Mouse (Mus musculus): ENCODE results near the gene Crocc2.
"Not testable (repeated sequence)": the region's sequence is repeated elsewhere in the genome, so short reads cannot be mapped to it uniquely, and the experiment has no call there.

Crocc2 gene

GRCm38 (mm10) chr1:93162588-93162987 is 5.9 kb upstream of the Crocc2 start:
- no peak for DNase-seq

DNA sequence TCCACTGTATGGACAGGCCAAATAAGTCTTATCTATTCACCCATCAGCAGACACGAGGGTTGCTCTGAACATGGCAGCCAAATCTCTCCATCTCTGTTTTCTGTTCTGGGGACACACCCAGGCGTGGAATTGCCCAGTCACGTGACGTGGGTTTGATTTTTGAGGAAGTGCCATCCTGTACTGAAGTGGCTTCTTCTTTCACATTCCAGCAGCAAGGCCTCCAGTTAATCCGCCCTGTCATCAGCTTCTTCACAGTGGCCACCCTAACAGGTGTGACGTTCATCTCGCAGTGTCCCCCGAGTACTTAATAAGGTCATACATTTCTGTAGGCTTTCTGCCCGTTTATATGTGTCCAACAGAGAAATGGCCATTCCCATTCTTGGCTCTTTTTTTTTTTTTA is 3.1 kb upstream of the Crocc2 start:
- no peak for DNase-seq

DNA sequence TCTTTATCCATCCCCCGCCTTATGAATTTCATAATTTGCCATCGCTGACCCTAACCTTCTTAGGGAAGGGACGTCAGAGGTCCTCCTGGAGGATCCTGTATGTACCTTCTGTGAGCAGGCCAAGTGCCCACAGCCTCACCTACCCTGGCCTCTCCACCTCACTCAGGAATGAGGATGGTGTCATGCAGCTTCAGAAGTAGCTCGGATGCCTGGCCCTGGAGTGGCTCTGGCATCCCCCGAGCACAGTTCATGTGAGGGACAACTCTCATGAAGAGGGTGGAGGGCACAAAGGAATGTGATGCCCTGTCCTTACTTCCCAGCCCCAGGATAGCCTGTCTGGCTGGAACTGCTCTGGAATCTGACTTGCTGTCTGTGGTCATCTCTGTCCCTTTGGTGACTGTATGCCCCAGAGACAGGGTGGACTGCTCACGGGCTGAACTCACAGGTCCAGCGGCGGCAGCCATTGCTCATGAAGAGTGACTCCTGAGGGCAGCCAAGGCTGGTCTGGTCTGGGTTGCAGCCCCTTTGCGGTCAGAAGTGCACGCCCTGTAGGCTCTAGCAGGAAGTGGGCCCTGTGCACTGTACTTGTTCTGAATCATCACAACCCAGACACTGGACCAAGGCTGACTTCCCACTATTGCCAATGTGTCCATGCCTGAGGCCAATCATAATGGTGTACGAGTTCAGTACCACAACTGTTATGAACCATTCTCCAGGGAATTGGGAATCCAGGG is 2.0 kb upstream of the Crocc2 start:
- no peak for DNase-seq

DNA sequence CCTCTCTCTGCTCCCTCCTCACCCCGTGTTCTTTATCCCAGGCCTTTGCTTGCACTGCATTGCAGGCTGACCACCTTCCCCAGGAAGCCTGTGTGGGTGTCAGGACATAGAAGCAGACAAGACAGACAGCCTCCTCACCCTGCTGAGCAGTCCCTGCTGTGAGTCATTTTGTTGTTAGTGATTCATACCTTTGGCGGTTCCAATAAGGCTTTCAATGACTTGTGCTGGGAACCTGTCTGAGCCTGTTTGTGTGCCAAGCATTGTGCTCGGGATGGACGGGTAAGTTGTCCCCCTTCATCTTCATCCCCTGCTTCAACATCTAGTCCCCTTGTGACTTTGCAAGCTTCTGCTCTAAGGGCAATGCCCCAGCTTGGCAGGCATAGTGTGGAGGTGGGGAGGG is 5.1 kb downstream of the Crocc2 start:
- no peak for DNase-seq

DNA sequence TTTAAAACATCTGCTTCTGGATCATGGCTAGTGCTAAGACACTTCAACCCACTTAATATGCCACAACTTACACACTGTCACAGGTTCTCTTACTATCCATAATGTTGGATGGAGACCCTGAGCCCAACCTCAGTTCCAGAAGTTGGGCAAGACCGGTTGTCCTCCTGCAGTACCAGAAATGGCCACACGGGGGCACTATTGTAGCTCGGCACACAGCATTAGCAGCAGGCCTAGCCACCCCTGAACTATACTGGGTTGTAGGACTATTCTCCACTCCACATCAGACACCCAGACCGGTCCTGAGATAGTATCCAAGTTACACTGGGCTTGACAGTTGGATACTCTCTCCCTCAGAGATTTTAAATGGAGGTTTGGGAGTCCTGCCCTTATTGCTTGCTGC is 5.9 kb downstream of the Crocc2 start:
- DNase-seq = peak; percentile 63

GRCm38 (mm10) chr1:93175849-93176248 is 7.3 kb downstream of the Crocc2 start:
- no peak for DNase-seq

GRCm38 (mm10) chr1:93176525-93177332 is 8.2 kb downstream of the Crocc2 start:
- DNase-seq = no peak

- DNase-seq = no peak
These were observed 13.8 kb downstream of the Crocc2 start for GRCm38 (mm10) chr1:93182281-93182680.

DNA sequence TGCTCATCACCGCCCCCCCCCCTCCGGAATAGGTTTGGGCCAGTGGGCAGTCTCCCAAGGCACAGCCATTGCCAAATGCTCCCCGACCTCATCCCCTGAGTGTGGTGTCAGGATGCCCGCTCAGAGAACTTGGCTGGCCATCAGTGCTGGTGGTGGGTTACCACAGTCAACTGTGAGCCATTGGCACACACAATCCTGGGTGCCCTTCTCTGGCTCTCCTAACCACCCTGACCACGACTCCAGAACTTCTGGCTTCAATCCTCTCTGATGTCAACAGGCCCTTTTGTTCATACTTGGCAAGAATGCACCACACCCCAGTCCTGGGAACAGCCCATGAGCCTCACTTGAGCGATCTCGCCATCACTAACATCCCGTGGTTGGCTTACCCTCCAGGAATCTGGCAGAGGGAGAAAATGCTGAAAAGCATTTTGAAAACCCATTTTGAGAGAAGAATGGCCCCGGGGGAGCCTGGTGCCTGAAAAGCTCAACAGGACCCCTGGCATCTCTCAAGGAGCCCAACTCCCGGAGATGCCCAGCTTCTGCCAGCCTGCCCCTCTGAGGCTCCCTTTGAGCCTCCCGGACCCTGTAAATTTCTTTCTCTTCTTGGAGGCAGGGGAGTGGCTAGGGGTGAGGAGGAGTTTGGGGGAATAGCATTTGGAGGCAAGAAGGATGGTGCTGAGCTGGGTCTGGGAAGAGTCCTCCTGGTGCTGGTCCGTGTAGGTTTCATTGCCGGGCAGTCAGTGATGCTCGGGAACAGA is 15.7 kb downstream of the Crocc2 start:
- DNase-seq = no peak

DNA sequence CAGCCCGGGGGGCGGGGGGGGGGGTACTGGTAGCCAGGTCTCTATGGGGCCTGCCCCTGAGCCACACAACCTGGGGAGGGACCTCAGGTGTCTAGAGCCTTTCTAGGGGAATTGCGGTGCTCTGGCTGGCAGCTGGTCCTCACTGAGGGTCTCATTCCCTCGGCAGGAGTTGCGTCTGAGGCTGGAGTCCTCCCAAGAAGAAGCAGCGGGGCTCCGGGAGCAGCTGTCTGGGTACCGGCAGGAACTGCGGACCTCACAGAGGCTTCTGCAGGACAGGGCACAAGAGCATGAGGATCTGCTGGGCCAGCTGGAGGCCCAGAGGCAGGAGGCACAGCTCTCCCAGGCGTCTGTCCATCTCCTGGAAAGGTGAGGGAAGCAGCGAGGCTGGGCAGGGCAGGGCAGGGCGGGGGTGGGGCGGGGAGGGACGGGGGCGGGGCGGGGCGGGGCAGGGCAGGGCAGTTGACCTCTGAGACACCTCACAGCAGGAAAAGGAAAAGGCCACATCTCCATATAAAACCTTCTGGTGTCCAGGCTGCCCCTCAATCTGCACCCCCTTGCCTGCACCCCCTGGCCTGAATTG is 22.3 kb downstream of the Crocc2 start:
- DNase-seq = no peak

GRCm38 (mm10) chr1:93194961-93195360 is 26.4 kb downstream of the Crocc2 start:
- no peak for DNase-seq

DNA sequence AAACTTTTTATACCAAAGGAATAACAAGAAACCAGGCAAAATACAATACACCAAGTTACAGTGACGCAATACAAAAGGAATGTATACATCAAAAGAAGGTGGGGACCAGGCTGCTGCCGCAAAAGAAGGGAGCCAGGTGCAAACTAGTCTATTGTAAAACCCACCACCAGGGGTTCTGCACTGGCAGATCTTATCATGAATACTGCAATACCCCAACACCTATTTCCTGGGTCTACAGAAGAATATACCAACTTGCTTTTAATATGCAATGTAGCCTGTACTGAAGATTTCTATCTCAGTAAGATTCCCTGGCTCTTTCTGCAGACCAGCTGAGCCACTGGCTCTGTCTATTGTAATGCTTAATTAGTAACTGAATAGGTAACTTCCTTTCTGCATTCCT is 28.9 kb downstream of the Crocc2 start:
- not testable (repeated sequence) for DNase-seq

DNA sequence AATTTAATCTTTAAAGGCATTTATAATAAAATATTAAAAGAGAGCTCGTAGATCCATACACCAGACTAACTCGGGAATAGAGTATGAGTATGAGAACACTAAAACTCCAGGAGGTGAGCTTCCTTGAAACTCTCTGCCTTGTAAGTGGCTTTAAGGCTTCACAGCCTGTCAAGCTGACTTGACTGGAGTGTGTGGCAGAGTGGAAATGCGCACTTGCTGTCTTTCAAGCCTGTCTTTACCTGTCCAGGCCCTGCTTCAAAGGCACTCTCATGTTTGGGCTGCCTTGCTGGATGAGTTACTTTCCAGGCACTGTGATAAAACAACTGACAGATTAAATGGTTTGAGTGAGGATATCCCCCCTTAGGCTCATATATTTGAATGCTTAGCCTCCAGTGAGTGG is 29.4 kb downstream of the Crocc2 start:
- DNase-seq = no peak

DNA sequence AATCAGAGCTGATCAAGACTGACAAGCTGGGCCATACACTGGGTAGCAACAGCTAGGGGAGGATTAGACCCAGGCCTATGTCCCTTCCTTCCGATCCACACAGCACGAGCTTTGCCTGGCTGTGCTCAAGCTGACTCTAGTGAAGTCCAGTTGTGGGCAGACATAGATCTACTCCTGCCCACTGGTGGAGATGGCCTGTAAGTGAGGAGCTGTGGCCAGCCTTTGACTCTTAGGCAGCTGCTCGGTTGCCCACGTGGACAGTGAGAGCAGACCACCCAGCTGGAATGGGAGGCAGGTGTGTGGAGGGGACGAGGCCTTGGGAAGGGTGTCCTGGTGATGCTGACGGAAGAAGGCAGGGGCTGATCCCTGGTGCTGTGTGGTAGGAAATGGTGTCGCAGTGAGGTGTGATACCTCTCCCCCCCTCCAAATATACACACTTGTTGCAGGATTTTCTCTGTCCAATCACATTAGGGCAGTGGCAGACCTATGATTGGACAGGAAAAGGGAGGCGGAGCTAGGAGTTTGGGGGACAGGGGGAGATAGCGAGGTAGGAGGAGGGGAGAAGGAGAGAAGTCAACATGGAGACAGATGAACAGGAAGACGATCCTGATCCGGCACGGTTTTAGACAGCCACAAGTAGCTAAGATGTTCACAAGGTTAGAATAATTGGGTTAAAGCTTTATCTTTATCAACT is 37.9 kb downstream of the Crocc2 start:
- no peak for DNase-seq

- no peak for DNase-seq
These were observed 39.1 kb downstream of the Crocc2 start for GRCm38 (mm10) chr1:93207536-93208064.

- DNase-seq = no peak
These were observed 41.7 kb downstream of the Crocc2 start for GRCm38 (mm10) chr1:93210213-93210641.

DNA sequence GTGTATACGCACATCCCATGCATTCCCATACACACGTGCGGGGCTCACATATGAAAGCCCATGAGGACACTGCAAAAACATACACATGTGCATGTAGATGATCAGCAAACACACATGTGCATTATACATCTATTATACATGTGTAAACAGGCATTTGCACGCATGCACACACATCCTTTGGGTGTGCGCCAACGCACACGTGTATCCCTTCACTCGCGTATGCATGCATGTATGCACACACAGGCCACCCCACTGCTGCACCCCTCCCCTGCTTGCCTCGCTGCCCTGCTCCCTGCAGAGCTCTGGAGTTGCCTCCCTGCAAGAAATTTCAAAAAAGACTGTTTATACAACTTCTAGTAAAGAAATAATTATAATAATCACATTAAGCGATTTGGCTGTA is 42.5 kb downstream of the Crocc2 start:
- DNase-seq = no peak

DNA sequence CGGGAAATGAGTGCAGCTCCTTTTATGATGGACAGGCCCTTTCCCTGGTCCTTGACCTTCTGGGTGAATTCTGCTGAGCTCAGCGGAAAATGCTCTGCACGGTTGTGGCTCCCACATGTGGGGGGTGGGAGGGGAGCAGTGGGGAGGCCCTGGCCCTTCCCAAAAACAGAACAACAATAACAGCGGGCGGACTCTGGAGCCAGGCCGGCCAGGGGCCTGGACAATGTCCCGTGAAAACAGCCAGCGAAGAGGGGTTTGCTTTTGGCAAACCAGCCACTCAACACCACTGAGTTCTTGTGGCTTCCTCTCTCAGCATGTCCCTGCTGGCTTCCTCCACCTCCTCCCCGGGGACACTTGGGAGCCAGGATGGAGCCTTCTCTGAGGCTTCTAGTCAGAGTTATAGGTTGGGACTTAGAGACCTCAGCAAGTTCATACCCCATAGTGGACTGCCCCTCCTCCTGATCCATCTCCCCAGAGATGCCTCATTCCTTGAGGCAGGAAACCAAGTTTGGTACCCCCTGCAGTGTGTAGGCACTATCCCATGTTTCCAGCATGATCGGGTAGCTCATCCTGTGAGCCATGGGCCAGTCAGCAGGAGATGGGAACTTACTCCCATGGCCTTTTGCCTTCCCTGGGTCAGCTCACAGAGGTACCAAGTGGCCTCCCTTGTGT is 43.2 kb downstream of the Crocc2 start:
- no peak for DNase-seq

- no peak for DNase-seq
These were observed 43.9 kb downstream of the Crocc2 start for GRCm38 (mm10) chr1:93212441-93212840.

GRCm38 (mm10) chr1:93214612-93215011 is 46.1 kb downstream of the Crocc2 start:
- no peak for DNase-seq

GRCm38 (mm10) chr1:93216839-93217497 is 48.4 kb downstream of the Crocc2 start:
- DNase-seq = no peak
